Mouse (Mus musculus) olfactory bulb, adult 2 months (tissue): ENCODE measurements around the gene Idh3b.

Experiments
- CTCF ChIP-seq: fragments of 200-500 bp; IDR thresholded peaks from 2 replicates; pipeline ENCODE4 v1.5.1; 2012; ENCODE audit warnings: low read depth, mild to moderate bottlenecking, low read length, moderate library complexity; ENCODE audit not compliant: insufficient read depth
- POLR2A ChIP-seq: fragments of 200-500 bp; IDR thresholded peaks from 2 replicates; pipeline ENCODE4 v1.6.1; 2012; ENCODE audit warnings: mild to moderate bottlenecking, low read depth, low read length, moderate library complexity; ENCODE audit not compliant: insufficient read depth

DNA sequence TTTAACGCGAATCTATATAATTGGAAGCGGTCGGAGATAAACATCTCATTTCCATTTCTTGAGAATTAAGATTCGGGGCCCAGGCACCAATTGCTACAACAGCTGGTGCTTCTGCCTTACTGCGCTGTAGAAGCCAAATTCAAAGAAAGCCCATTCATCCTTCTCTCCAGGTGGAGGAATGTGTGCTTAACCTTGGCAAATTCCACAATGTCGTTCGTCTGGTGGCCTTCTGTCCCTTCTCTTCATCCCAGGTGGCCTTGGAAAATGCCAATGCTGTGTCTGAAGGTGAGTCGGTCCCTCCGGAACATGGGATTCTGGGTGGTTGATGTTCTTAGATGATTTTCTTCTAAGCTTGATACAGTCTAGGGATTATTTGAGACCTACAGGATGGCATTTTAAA, 9.5 kb downstream of the Idh3b start:
- TF ChIP-seq CTCF (no peak), POLR2A (no peak)
